Mouse (Mus musculus): ENCODE results near the gene Plekhm3.

DNA sequence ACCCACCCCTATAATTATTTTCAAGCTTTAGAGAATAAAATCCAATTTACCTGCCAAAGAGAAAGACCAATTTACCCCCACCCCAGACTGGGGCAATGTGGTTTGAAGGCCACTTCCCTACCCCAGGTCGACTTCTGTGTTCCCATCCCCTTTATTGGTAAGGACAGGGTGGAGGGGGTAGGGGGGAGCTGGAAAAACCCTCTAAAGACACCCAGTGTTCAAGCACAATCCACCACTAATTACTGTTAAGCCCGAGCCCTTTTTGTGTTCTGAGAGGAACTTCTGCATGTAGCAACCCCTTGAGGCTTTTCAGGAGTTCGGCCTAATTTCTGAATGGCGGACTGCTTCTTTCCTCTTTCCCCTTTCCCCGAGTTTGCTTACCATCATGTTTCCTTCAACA, 177.2 kb downstream of the Plekhm3 start:
- TF ChIP-seq CTCF (IDR thresholded peaks at IDR 0.05; ENCODE audit: low read depth, low read length): no peak
- no peak for TF ChIP-seq POLR2AphosphoS5 (IDR thresholded peaks at IDR 0.05; ENCODE audit: insufficient replicate concordance, low read depth, low read length)
- TF ChIP-seq TAL1 (conservative IDR thresholded peaks at IDR 0.05; ENCODE audit: low read depth, low read length): no peak

All from G1E (cell line).